Mouse (Mus musculus): ENCODE data around the gene Vsx1. TPM values are rescaled to one million over a fixed set of nuclear protein-coding genes. Genes with fewer than 3 reads are reported as not detected.
A peak's percentile ranks its signal among the peaks of the same experiment; 100 is the strongest.

Gene Vsx1
- total RNA-seq (2014; rRNA removed) (0.26 TPM in 1 of 2 replicates, not detected in the other), polyA plus RNA-seq (2015; fragmentation: Nextera tagmentation; extraction: Ambion mirVana) (0.10 and 0.13 TPM in 2 replicates)

DNA sequence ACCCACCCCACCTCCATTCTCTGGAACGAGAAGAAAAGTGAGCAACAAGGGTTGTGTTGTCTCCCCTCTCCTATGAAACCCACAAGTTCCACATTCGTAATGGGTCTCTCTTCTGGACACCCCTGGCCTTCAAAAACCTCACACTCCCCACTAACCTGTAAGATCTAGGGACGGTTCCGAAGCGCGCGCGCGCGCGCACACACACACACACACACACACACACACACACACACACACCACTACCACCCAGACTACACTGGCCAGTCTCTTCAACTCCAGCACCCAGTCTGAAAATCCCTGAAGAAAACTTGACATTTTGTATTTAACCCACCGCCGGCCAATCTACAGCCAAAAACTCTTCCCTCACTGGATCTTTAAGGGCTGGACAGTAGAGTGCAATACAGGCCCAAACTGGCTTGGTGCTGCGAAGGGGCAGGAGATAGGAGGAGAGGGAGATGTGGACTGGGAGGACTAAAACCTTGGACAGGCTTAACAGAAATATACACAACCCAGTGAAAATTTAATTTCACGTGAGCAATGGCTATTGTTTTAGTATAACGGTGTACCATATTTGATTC is at the start of gene Vsx1:
TSS of gene Vsx1 (minus strand) at position 138 of the 578 bp plus-strand sequence.
- Histone ChIP-seq H3K4me2 (ENCODE audit: low read depth, low read length) (peak within 1 kb of the TSS; percentile 68), H3K27me3 (ENCODE audit: insufficient read depth, low read length) (peaks cover 50% of the 10 kb centered on the region), H3K27ac (no peak within 1 kb of the TSS), H3K36me3 (ENCODE audit: insufficient read depth, low read length) (no peaks in the 10 kb centered on the region), H3K4me3 (ENCODE audit: low read length) (peak within 1 kb of the TSS; percentile 40), H3K9me3 (ENCODE audit: low read length) (no peaks in the 10 kb centered on the region), H3K9ac (replicated peaks; ENCODE audit: low read length) (0 out of 2 replicates have a peak within 1 kb of the TSS, but pooled peaks have one; percentile 13), H3K4me1 (ENCODE audit: insufficient read depth, low read length) (peaks cover 7% of the 10 kb centered on the region; the same call in 1 of the 2 replicates)
- ATAC-seq = peak; percentile 36
- DNase-seq (ENCODE audit: low spot score) = no peak
- no peak for TF ChIP-seq CTCF (IDR thresholded peaks at IDR 0.05; ENCODE audit: low read depth)
- WGBS = 43% methylated on average over 16 of the region's 16 CpGs

DNA sequence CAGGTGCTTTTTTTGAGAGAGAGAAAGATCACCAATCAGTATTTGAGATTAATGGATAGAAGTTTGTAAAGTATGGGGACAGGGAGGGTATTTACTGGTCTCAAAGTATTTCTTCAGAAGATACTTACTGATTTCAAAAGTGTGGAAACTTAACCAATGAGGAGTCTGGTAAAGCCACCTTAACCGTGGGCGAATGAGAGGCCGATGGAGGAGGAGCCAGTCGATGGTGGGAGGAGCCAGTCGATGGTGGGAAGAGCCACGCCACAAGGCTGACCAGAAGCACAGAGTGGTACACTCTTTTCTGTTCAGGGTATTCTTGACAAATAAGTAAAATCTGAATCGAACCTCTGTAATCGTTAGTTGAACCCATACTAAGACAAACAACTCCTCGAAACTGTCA is 48.7 kb upstream of the Vsx1 start:
- DNase-seq (ENCODE audit: low spot score) (no peak), ATAC-seq (no peak)
- WGBS = 79% methylated on average over 9 of the region's 9 CpGs
- Histone ChIP-seq H3K9ac (replicated peaks; ENCODE audit: low read length) (no peak overlapping the region), H3K4me3 (ENCODE audit: low read length) (no peak overlapping the region), H3K9me3 (ENCODE audit: low read length) (no peaks in the 10 kb centered on the region), H3K36me3 (ENCODE audit: insufficient read depth, low read length) (no peaks in the 10 kb centered on the region), H3K27me3 (ENCODE audit: insufficient read depth, low read length) (0 out of 2 replicates have a peak, but pooled peaks cover 4% of the 10 kb centered on the region), H3K4me2 (ENCODE audit: low read depth, low read length) (no peak overlapping the region), H3K4me1 (ENCODE audit: insufficient read depth, low read length) (no peaks in the 10 kb centered on the region), H3K27ac (no peak overlapping the region)
- TF ChIP-seq CTCF (IDR thresholded peaks at IDR 0.05; ENCODE audit: low read depth) = no peak

DNA sequence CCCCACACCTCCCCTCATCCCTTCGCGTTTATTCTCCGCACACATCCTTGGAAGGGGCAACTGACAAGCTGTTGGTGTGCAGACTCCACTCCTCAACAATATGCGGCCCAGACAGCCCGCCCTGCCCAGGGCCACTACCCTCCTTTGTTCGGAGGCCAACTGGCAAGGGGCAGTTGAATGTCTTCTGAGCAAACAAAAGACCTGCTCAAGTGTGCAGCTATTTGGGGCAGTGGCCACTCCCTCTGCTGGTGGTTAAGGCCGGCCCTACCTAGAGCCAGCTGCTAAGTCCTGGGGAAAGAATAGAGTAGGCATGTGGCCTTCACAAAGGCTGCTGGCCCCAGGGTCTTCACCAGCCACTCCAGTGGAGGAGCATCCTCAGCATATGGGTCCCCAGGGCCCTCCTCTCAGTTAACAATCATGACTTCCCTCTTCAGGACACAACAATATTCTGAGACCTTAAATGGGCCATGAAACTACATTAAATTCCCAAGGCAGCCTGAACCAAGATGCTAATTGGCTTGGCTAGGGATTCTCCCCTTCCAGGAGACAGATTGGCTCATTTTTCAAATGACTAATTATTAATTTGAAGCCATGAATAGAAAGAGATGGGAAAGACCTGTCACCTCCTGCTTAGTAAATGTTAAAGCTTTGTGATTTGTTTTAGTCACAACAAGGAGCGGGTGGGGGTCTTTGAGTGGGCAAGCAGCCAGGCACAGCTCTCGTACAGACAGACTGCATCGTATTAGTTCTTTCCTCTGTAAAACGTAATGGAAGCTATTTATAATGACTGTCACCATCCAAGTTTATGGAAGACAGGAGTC is 46.8 kb upstream of the Vsx1 start:
- TF ChIP-seq CTCF (IDR thresholded peaks at IDR 0.05; ENCODE audit: low read depth) = peak; percentile 38; the same call in 1 of the 2 replicates
- Histone ChIP-seq H3K4me3 (ENCODE audit: low read length) (no peak overlapping the region), H3K4me1 (ENCODE audit: insufficient read depth, low read length) (no peaks in the 10 kb centered on the region), H3K36me3 (ENCODE audit: insufficient read depth, low read length) (no peaks in the 10 kb centered on the region), H3K27me3 (ENCODE audit: insufficient read depth, low read length) (0 out of 2 replicates have a peak, but pooled peaks cover 4% of the 10 kb centered on the region), H3K9ac (replicated peaks; ENCODE audit: low read length) (no peak overlapping the region), H3K27ac (no peak overlapping the region), H3K9me3 (ENCODE audit: low read length) (no peaks in the 10 kb centered on the region), H3K4me2 (ENCODE audit: low read depth, low read length) (0 out of 2 replicates have a peak overlapping the region, but pooled peaks have one; percentile 22)
- ATAC-seq = peak; percentile 87
- peak; percentile 70 for DNase-seq (ENCODE audit: low spot score)
- WGBS = 17% methylated on average over 11 of the region's 11 CpGs

DNA sequence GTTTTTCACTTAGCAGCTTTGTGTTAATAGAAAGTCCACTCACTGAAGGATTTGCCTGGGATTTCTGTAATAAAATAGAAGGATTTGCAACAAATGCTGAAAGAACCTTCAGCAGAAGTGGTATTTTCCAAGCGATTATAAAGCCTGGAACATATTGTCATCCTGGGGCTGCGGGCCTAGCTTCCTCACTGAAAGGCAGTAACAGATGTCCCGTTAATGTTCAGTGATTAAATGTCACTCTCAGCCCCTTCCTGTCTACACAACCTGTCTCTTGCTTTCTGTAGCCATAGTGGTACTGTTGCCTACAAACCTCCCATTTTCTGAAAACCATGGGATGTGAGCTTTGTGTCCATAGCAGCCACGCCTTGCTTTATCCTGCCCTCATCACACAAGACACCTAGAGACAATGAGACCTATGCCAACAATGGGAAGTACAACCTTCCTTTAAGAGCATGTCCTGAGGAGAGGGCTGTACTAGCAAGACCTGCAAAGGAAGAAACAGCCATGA is 23.1 kb upstream of the Vsx1 start:
- H3K4me3 ChIP-seq (ENCODE audit: low read length) = no peak overlapping the region
- no peak for DNase-seq (ENCODE audit: low spot score)
- WGBS = 70% methylated on average over 4 of the region's 4 CpGs
- no peak overlapping the region for H3K4me2 ChIP-seq (ENCODE audit: low read depth, low read length)
- no peak for TF ChIP-seq CTCF (IDR thresholded peaks at IDR 0.05; ENCODE audit: low read depth)
- no peaks in the 10 kb centered on the region for H3K36me3 ChIP-seq (ENCODE audit: insufficient read depth, low read length)
- no peak overlapping the region for H3K9ac ChIP-seq (replicated peaks; ENCODE audit: low read length)
- no peaks in the 10 kb centered on the region for H3K4me1 ChIP-seq (ENCODE audit: insufficient read depth, low read length)
- H3K9me3 ChIP-seq (ENCODE audit: low read length) = no peaks in the 10 kb centered on the region
- no peaks in the 10 kb centered on the region for H3K27me3 ChIP-seq (ENCODE audit: insufficient read depth, low read length)
- ATAC-seq = no peak
- H3K27ac ChIP-seq = no peak overlapping the region

DNA sequence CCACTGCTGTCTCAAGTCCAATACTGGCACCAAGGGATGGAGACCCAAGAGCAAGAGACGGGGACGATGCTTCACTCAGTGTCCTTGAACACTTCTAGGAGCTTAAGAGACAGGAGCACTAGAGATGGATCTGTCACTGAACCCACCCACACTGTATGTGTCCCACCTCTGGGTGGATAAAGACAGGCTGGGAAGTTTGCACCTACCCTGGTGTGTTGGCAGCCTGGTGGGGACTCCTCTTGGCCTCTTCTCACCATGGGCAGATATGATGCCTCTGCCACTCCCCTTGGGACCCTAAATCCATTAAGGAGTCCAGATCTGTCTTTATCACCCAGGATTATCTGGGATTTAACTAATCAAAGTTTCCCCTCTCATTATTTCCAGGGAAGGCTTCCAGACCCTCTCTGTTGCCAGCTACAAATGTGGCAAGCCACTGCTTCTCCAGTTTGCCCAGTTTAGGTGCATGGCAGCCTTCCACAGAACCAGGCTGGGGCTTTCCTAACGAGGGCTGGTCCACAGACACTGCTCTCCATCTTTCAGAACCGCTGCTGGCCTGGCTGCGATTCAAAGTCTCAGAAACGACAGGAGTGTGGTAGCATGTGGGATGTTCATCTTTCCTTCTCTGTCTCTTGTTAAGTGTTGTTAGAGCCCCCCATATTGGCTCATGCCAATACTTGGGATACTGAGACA is 2.5 kb upstream of the Vsx1 start:
- WGBS = 60% methylated on average over 6 of the region's 6 CpGs
- Histone ChIP-seq H3K27ac (no peak overlapping the region), H3K9me3 (ENCODE audit: low read length) (no peaks in the 10 kb centered on the region), H3K4me2 (ENCODE audit: low read depth, low read length) (no peak overlapping the region), H3K27me3 (ENCODE audit: insufficient read depth, low read length) (peaks cover 30% of the 10 kb centered on the region), H3K4me3 (ENCODE audit: low read length) (no peak overlapping the region), H3K36me3 (ENCODE audit: insufficient read depth, low read length) (no peaks in the 10 kb centered on the region), H3K4me1 (ENCODE audit: insufficient read depth, low read length) (peaks cover 7% of the 10 kb centered on the region; the same call in 1 of the 2 replicates), H3K9ac (replicated peaks; ENCODE audit: low read length) (no peak overlapping the region)
- ATAC-seq (no peak), DNase-seq (ENCODE audit: low spot score) (no peak)
- TF ChIP-seq CTCF (IDR thresholded peaks at IDR 0.05; ENCODE audit: low read depth) = no peak

DNA sequence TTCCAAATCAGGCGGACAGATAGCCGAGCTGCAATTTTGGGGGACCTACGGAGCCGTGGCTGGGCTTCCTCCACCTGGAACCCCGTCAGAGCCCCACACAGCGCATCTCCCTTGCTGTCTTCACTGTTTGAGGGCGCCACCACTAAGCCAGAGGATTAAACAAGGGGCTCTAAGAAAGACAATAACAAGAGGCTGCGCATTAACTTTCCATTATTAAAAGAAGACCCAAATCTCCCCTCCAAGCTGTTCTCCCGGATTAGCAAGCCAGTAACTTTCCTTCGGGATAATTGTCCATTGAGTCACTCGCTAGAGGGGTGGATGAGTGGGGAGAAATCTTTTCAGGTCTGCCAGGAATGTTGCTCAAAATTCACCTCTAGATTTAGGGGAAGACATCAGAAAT is 1.1 kb upstream of the Vsx1 start:
- Histone ChIP-seq H3K36me3 (ENCODE audit: insufficient read depth, low read length) (no peaks in the 10 kb centered on the region), H3K4me2 (ENCODE audit: low read depth, low read length) (no peak overlapping the region), H3K9me3 (ENCODE audit: low read length) (no peaks in the 10 kb centered on the region), H3K27me3 (ENCODE audit: insufficient read depth, low read length) (peaks cover 42% of the 10 kb centered on the region), H3K9ac (replicated peaks; ENCODE audit: low read length) (no peak overlapping the region), H3K4me3 (ENCODE audit: low read length) (no peak overlapping the region), H3K27ac (no peak overlapping the region), H3K4me1 (ENCODE audit: insufficient read depth, low read length) (peaks cover 7% of the 10 kb centered on the region; the same call in 1 of the 2 replicates)
- 9% methylated on average over 11 of the region's 11 CpGs for WGBS
- DNase-seq (ENCODE audit: low spot score) = no peak
- TF ChIP-seq CTCF (IDR thresholded peaks at IDR 0.05; ENCODE audit: low read depth) = no peak
- no peak for ATAC-seq
